Mouse (Mus musculus) kidney, embryonic 14.5 days (tissue): ENCODE measurements around the gene Usp3. TPM values are rescaled to one million over a fixed set of nuclear protein-coding genes. Genes with fewer than 3 reads are reported as not detected.
A peak's percentile ranks its signal among the peaks of the same experiment; 100 is the strongest.

ENCODE experiments used
- ATAC-seq: fragments of 200-750 bp; cut with Nextera tagmentation; 2 replicates; pipeline ENCODE4 v1.8.0; 2017; ENCODE audit warnings: moderate number of reproducible peaks, mild to moderate bottlenecking, moderate TSS enrichment, moderate library complexity; ENCODE audit not compliant: low FRiP score, low TSS enrichment
- H3K27ac ChIP-seq: fragments of 300-500 bp; sonication (generic); 2 replicates; pipeline ENCODE4 v1.5.1; 2014; ENCODE audit warnings: low read depth, mild to moderate bottlenecking, low read length, moderate library complexity, mixed read lengths
- H3K27me3 ChIP-seq: fragments of 300-500 bp; sonication (generic); 2 replicates; pipeline ENCODE4 v1.6.1; 2014; ENCODE audit warnings: mild to moderate bottlenecking, low read length; ENCODE audit not compliant: control insufficient read depth, insufficient read depth
- H3K36me3 ChIP-seq: fragments of 300-500 bp; sonication (generic); 2 replicates; pipeline ENCODE4 v1.6.1; 2014; ENCODE audit warnings: low read length, mixed read lengths; ENCODE audit not compliant: control insufficient read depth, insufficient read depth
- H3K4me1 ChIP-seq: fragments of 300-500 bp; sonication (generic); 2 replicates; pipeline ENCODE4 v1.6.1; 2014; ENCODE audit warnings: low read length, mixed read lengths; ENCODE audit not compliant: control insufficient read depth, insufficient read depth
- H3K4me2 ChIP-seq: fragments of 300-500 bp; sonication (generic); replicated peaks from 2 replicates; pipeline ENCODE4 v1.6.1; 2014; ENCODE audit warnings: low read depth, mild to moderate bottlenecking, low read length
- H3K4me3 ChIP-seq: fragments of 300-500 bp; sonication (generic); 2 replicates; pipeline ENCODE4 v1.5.1; 2014; ENCODE audit warnings: mild to moderate bottlenecking, low read length
- H3K9ac ChIP-seq: fragments of 300-500 bp; sonication (generic); 2 replicates; pipeline ENCODE4 v1.6.1; 2014; ENCODE audit warnings: low read depth, mild to moderate bottlenecking, low read length, moderate library complexity
- H3K9me3 ChIP-seq: fragments of 300-500 bp; sonication (generic); 2 replicates; pipeline ENCODE4 v1.6.1; 2016; ENCODE audit warnings: low read length; ENCODE audit not compliant: control insufficient read depth
- WGBS: fragments of 180-500 bp; shearing (Covaris S2); extraction: QIAGEN DNeasy Blood & Tissue Kit; methylation state at CpG from one replicate; pipeline ENCODE4 v1.1.7; 2014; 5-methylcytosine and 5-hydroxymethylcytosine counted together
- polyA plus RNA-seq: library from polyadenylated mRNA; unstranded; fragments of >200 nt; fragmentation: Nextera tagmentation; extraction: Ambion mirVana; gene quantifications from 2 replicates; pipeline ENCODE4 v1.2.1, GENCODE M21; 2014

Usp3 gene
- polyA plus RNA-seq, 1 experiment from 2014 or later, result 83.6 TPM

- peaks cover 43% of the 10 kb centered on the region for H3K36me3 ChIP-seq
- under 1% methylated on average over 70 of the region's 78 CpGs for WGBS
Observed at GRCm38 (mm10) chr9:66511580-66512350, 81.2 kb downstream of the Usp3 start.

DNA sequence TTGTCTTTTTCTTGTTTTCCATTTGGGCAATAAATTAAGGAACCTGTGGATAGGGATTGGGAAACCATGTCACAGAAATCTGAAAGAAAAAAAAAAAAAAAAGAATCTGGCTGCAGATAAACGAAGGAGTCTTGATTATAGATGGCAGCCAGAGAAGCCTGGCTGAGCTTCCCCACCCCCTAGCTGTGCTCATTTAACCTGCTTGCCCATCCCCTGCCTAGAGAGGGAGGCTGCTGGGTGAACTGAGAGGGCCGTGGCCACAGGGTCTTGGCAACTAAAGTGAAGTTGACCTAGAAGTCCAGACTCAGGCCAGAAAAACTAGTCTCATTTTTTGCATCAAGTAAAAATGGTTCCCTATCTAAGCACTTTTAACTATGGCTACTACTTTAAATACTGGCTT lies 82.0 kb downstream of the Usp3 start:
- peak overlapping the region; percentile 78 for H3K9ac ChIP-seq
- no peaks in the 10 kb centered on the region for H3K9me3 ChIP-seq
- H3K36me3 ChIP-seq, result peaks cover 35% of the 10 kb centered on the region
- no peak for ATAC-seq
- H3K4me2 ChIP-seq, result peak overlapping the region; percentile 93
- H3K27me3 ChIP-seq, result no peaks in the 10 kb centered on the region
- peak overlapping the region; percentile 99 for H3K27ac ChIP-seq
- peak overlapping the region; percentile 66 for H3K4me3 ChIP-seq
- 0% methylated on average over 2 of the region's 2 CpGs for WGBS
- H3K4me1 ChIP-seq, result peaks cover 19% of the 10 kb centered on the region

More at GRCm38 (mm10) chr9:66511580-66512350, 81.2 kb downstream of the Usp3 start:
- Histone ChIP-seq H3K9me3 (no peaks in the 10 kb centered on the region), H3K27me3 (no peaks in the 10 kb centered on the region), H3K9ac (peak overlapping the region; percentile 78), H3K4me1 (peaks cover 19% of the 10 kb centered on the region), H3K4me2 (peak overlapping the region; percentile 93), H3K27ac (peak overlapping the region; percentile 99), H3K4me3 (peak overlapping the region; percentile 66)
- ATAC-seq, result peak; percentile 90

DNA sequence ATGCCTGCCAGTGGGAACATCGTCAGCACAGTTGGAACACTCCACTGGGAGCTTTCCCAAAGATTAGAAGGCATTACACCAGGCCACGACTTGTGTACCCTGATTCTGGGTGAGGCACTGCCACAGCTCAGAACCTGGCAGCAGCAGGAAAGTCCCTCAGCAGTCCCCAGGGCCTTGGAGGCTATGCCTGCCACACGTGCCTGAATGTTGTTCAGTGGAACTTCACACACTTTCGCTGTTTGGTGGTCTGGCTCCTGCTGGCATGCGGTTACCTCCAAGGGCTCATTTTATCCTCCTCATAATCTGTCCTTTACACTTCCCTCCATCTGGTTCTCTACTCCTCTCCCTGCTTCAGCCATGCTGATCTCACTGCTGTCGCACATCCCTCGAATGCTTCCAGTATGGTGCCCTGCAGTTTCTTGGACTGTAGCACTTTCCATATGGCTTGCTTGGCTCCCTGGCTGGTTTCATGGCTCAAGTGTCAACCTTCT lies 82.5 kb downstream of the Usp3 start:
- peak overlapping the region; percentile 93; the same call in 1 of the 2 replicates for H3K4me2 ChIP-seq

DNA sequence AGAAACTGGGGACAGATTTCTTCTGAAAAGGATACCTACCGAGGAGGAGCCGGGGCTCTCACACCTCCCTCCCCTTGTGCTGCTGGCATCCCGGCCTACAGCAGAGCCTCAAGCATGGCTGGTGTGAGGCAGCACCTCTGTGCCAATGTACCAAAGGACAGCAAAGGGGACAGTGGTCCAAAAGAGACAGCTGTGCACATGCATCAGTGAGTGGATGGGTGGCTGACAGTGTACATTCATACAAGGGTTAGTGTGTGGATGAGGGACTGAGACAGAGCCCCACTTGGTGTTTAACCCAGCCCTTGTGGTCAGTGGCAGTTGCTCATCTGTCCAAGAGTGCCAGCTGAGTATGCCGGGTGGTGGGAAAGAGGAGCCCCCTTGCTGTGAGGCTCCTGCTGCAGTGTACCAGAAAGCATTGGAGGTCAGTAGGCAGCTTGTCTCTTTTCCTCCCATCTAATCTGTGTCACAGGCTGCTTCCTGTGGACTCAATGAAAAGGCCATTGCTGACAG lies 84.0 kb downstream of the Usp3 start:
- 76% methylated on average over 4 of the region's 4 CpGs for WGBS
- ATAC-seq, result no peak
- peaks cover 16% of the 10 kb centered on the region for H3K4me1 ChIP-seq
- H3K27me3 ChIP-seq, result no peaks in the 10 kb centered on the region
- no peak overlapping the region for H3K4me2 ChIP-seq
- H3K9ac ChIP-seq, result no peak overlapping the region
- peaks cover 44% of the 10 kb centered on the region for H3K36me3 ChIP-seq
- H3K9me3 ChIP-seq, result no peaks in the 10 kb centered on the region
- H3K27ac ChIP-seq, result no peak overlapping the region
- H3K4me3 ChIP-seq, result no peak overlapping the region

More for the DNA sequence above, 82.5 kb downstream of the Usp3 start:
- Histone ChIP-seq H3K27ac (peak overlapping the region; percentile 55), H3K4me3 (no peak overlapping the region), H3K4me1 (peaks cover 19% of the 10 kb centered on the region), H3K9me3 (no peaks in the 10 kb centered on the region), H3K36me3 (peaks cover 34% of the 10 kb centered on the region), H3K27me3 (no peaks in the 10 kb centered on the region), H3K9ac (no peak overlapping the region)
- WGBS, result 79% methylated on average over 7 of the region's 7 CpGs
- no peak for ATAC-seq

DNA sequence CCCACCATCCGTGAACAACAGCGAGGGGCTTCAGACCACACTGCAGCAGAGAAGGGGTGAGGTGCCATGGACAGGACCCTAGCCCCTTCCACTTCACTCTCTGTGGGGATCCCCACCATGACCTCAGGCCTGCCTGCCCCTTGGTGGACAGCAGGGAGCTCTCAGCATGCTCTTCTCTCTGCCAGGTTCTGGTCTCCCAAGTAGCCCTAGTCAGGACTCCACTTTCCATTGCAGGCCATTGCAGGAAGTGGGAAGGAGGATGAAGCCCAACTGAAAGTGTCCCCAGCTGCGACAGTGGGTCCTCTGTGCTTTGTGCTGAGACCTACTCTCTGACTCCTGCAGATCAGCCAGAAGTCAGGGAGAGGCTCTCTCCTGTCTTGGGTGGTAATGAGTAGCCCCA lies 85.3 kb downstream of the Usp3 start:
- 75% methylated on average over 3 of the region's 3 CpGs for WGBS
- ATAC-seq, result no peak
- H3K4me2 ChIP-seq, result no peak overlapping the region
- H3K27me3 ChIP-seq, result no peaks in the 10 kb centered on the region
- H3K4me3 ChIP-seq, result no peak overlapping the region
- peaks cover 46% of the 10 kb centered on the region for H3K36me3 ChIP-seq
- H3K9ac ChIP-seq, result no peak overlapping the region
- no peak overlapping the region for H3K27ac ChIP-seq
- no peaks in the 10 kb centered on the region for H3K9me3 ChIP-seq
- H3K4me1 ChIP-seq, result peaks cover 11% of the 10 kb centered on the region; the same call in 1 of the 2 replicates

DNA sequence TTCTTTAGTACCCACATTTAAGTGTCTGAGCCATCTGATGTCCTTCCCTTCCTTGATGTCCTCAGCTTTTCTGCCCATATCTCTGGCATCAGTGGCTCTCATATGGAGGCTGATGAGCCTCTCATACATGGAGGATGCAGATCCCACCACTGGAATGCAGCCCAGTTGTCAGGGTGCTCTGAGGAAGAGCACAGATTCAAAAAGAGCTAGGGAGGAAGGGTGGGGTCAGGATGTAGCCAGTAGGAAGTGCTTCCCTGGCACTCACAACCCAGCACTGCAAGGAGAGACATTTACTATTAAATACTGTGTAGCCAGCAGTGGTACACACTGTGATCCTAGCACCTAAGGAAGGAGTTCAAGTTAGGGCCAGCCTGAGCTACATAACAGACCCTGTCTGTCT lies 86.5 kb downstream of the Usp3 start:
- no peak for ATAC-seq

GRCm38 (mm10) chr9:66506011-66506410 lies 86.9 kb downstream of the Usp3 start:
- ATAC-seq, result no peak
- Histone ChIP-seq H3K4me2 (no peak overlapping the region), H3K4me3 (no peak overlapping the region), H3K4me1 (0 out of 2 replicates have a peak, but pooled peaks cover 9% of the 10 kb centered on the region), H3K27me3 (no peaks in the 10 kb centered on the region), H3K9ac (no peak overlapping the region), H3K27ac (no peak overlapping the region), H3K36me3 (peaks cover 61% of the 10 kb centered on the region), H3K9me3 (no peaks in the 10 kb centered on the region)
- WGBS, result 73% methylated on average over 4 of the region's 4 CpGs

More for the DNA sequence above, 86.5 kb downstream of the Usp3 start:
- Histone ChIP-seq H3K9me3 (no peaks in the 10 kb centered on the region), H3K27ac (no peak overlapping the region), H3K4me2 (no peak overlapping the region), H3K36me3 (peaks cover 58% of the 10 kb centered on the region), H3K27me3 (no peaks in the 10 kb centered on the region), H3K9ac (no peak overlapping the region), H3K4me3 (no peak overlapping the region), H3K4me1 (0 out of 2 replicates have a peak, but pooled peaks cover 11% of the 10 kb centered on the region)

DNA sequence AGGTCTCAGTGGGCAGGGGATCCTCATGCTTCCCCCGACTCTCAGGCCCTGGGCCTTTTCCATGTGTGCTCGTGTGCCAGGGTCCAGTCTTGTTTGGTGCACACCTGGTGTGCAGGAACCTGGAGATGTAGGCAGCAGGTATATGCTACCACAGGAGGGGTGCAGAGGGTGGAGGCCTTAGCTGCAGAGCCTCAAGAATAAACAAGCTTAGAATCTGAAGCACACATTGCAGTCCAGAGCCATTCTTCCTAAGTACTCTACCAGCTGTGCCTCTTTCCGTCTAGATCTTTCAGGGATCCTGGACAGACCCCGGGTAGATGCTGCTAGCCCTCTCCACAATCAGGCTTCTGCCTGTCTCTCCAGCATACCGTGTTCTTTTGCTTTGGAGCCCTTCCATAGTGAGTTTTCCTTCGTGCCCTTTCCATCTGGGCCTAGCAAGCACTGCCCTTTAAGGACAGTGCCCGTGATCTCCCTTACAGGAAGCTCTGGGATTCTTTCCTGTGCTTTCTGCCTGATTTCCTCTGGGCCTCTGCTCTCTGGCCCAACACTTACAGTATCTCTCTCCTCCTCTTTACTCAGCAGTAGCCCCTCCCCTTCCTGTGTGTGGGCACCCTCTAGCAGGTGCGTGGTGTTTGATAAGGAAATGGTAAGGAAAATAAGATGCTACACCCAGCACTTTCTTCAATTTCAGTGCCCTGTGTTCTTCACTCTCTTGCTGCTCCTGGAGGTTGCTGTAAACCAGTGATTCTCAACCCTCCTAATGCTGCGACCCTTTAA lies 87.6 kb downstream of the Usp3 start:
- Histone ChIP-seq H3K4me3 (no peak overlapping the region), H3K4me1 (0 out of 2 replicates have a peak, but pooled peaks cover 2% of the 10 kb centered on the region), H3K9ac (no peak overlapping the region), H3K9me3 (no peaks in the 10 kb centered on the region), H3K4me2 (no peak overlapping the region), H3K27me3 (no peaks in the 10 kb centered on the region), H3K27ac (no peak overlapping the region), H3K36me3 (peaks cover 61% of the 10 kb centered on the region)
- 81% methylated on average over 9 of the region's 9 CpGs for WGBS
- ATAC-seq, result no peak
